Mouse (Mus musculus): ENCODE data around the gene Gm20449. TPM values are rescaled to one million over a fixed set of nuclear protein-coding genes. Genes with fewer than 3 reads are reported as not detected.

Gene Gm20449
- polyA plus RNA-seq, 1 experiment from 2014 or later: 0.05 TPM

DNA sequence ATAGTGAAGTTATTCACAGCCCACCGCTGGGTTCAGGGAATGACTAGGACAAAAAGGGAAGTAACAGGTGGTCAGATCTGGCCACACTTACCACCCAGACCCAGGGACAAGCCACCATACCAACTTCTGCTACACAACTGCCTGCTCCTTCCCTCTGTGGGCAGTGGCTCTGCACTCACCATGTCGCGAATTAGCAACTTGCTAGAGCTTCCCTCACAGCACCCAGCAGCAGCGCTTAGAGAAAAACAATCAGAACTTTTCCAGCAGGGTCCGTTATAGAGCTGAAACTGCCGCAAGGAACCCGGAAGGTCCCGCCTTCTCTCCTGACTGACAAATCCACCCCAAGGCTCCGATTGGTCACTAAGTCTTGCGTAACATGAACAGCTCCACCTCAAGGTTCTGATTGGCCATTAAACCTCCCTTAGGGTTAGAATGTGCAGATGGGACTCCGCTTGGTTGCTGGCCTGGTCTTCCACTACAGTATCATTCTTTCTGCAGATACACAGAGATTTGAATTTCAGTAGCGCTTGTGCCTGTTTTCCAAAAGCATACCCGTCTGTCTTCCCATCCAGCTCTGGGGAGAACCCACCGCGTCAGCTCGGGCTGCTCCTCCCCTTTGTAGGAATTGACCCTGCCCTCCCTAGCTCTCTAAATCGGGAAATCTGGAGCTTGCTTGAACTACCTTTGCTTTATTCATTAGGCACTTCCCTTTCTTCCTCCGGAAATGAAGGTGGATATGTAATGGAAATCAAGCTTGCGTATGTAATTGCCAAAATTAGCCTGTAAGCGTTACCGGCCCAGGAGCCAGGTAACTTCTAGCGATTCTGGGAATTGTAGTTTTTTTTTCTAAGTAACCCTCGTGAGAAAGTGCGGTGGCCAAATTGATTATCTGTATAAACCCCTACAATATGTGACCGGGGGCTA, 105.9 kb downstream of the Gm20449 start, which contains the start of gene AI987944:
Gene AI987944 (minus strand): TSS at position 332 of the 924 bp plus-strand sequence.
- peaks cover 3% of the 10 kb centered on the region for H3K27me3 ChIP-seq
- DNase-seq (ENCODE audit: low read depth, low spot score) (peak; percentile 80), ATAC-seq (peak; percentile 100)
- CTCF ChIA-PET: no interaction called here
- no peak for TF ChIP-seq CTCF (IDR thresholded peaks at IDR 0.05)
- POLR2A ChIA-PET: no interaction called here
- in situ Hi-C loops (cut with MboI; ENCODE audit: low pct_unique_long_range_greater_than_20kb): no loop called here

Other genes with a start within 250 kb of the Gm20449 start
- 18.3 TPM for gene AI987944, start 106.0 kb downstream of the Gm20449 start, polyA plus RNA-seq (2021)
- 0.19 TPM for gene Vmn2r57, start 50.7 kb downstream of the Gm20449 start, polyA plus RNA-seq (2021)
- 7.2 TPM for gene AW146154, start 473 bp upstream of the Gm20449 start, polyA plus RNA-seq (2021)
- gene Gm6871, start 74.2 kb upstream of the Gm20449 start, polyA plus RNA-seq (2021): not detected
- gene 2610021A01Rik, start 99.8 kb upstream of the Gm20449 start, polyA plus RNA-seq (2021): 6.8 TPM
- 12.3 TPM for gene Zfp788, start 133.8 kb upstream of the Gm20449 start, polyA plus RNA-seq (2021)